Mouse (Mus musculus): Measurements from ENCODE around the gene Slfn1.
"Not testable (repeated sequence)": the region's sequence is repeated elsewhere in the genome, so short reads cannot be mapped to it uniquely, and the experiment has no call there.

The Slfn1 gene

DNA sequence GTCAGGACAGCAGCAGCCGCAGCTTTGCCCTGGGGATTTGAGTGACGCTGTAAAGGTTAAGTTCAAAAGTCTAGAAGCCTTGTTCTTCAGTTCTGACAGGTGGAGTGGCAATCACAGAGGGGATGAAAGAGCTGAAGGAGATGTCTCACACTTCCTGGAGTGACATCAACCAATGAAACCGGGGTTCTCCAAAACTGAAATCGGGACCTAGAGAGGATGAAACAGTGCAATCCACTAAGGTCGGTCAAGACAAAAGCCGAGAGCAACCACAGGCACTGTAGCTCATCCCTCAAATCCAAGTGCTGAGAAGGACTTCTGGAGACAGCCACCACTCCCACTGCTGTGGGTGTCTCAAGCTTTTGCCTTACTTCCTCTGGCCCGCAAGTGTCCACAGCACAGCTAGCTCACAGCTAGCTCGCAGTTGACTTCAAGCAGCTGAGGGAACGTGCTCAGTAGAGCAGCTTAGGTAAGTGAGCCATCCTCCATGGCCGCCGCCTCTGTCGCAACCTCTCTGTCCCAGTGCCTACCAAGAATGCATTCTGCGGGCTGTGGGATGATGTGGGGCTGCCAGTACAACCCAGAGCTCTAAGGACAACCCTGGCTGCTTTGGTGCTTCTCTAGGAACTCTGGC lies at the start of gene Slfn1:
Slfn1 (plus strand) TSS at position 253 of the 631 bp plus-strand sequence.
- in situ Hi-C loops (cut with MboI, MseI), result loop anchor here (5.0 to 10.0 kb wide), 2 partner anchors 41 to 52 kb away; partner anchors contain the start of gene Slfn2

- in situ Hi-C loops (cut with MboI, MseI), result loop anchor here (10.0 kb wide), 1 partner anchor 47 kb away; the partner anchor contains the start of gene Slfn1
Measured at GRCm38 (mm10) chr11:83067982-83068694, 48.5 kb upstream of the Slfn1 start.

GRCm38 (mm10) chr11:83070321-83070970 lies 46.2 kb upstream of the Slfn1 start:
- in situ Hi-C loops (cut with MboI, MseI), result no loop called here

- in situ Hi-C loops (cut with MboI, MseI), result no loop called here
Measured at GRCm38 (mm10) chr11:83077714-83078422, 38.8 kb upstream of the Slfn1 start.

GRCm38 (mm10) chr11:83078423-83079140 lies 38.1 kb upstream of the Slfn1 start:
- in situ Hi-C loops (cut with MboI, MseI), result no loop called here

DNA sequence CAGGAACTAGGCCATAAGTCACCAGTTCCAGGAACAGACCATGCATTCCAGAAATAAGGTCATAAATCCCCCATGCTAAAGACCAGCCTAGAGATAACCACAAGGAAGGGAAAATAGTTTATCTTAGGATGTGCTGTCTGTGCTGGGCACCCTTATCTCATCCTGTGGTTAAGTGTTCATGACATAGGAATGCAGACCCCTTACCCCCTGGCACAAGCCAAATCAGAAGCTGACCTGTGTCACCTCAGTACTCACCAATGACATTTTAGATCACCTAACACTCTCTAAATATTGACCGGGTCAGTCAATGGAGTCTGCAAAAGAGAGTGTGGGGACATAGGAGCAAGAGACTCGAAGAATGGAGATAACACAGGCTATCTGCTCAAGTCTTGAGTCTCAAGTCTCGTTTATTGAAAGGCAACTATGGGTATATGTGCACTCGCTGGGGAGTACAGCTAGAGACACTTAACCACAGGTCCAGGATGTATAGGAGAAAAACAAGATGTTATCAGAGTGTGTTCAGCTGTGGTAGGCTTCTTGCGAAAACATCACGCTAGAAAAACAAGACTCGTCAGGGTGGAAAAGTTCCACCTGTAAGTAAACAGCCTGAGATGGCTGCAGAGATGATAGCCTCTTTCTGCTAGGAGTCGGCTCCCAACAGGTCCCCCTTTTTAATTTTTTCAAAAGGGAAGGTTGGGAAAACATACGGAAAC lies 37.0 kb upstream of the Slfn1 start:
- in situ Hi-C loops (cut with MboI, MseI), result no loop called here

GRCm38 (mm10) chr11:83082741-83083473 lies 33.7 kb upstream of the Slfn1 start:
- in situ Hi-C loops (cut with MboI, MseI), result no loop called here

DNA sequence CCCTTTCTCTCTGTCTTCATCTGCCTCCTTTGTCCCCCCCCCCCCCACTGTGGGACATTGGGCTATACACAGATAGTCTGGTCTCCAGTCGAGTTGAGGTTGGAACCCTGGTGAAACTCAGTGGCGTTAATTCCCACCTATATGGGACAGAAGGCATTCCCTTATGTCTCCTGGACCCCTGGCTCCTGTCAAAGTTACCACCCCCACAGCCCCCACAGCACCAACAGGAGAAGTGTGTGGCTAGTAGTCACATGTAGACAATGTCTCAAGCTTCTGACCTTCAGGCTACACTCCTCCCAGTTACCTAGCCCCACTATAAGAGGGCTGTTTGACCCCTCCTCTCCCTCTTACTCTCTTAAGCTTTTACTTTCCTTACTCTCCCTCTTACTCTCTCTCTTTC lies 32.5 kb upstream of the Slfn1 start:
- in situ Hi-C loops (cut with MboI, MseI), result no loop called here

GRCm38 (mm10) chr11:83084761-83085160 lies 31.9 kb upstream of the Slfn1 start:
- in situ Hi-C loops (cut with MboI, MseI), result no loop called here

- in situ Hi-C loops (cut with MboI, MseI), result loop anchor here (5.0 to 10.0 kb wide), 2 partner anchors 42 to 50 kb away; partner anchors contain the start of gene Slfn2
Measured at GRCm38 (mm10) chr11:83115138-83115537, 1.5 kb upstream of the Slfn1 start.

DNA sequence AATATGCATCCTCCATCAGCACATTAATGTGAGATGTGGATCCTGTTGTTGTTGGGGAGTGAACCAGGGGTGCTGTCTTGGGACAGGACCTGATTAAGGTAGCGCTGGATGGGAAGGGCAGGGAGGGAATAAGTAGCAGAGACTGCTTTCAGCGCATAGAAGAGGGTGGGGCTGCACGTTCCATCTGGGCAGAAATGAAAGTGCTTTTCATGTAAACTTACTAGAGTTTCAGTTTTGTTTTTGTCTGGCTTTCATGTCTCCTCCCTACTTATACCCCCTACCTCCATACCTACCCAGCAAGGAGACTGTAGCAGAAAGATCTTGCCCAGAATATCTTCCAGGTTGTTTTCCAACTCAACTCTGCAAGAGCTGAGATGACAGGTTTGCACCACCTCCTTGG lies 1.4 kb downstream of the Slfn1 start:
- in situ Hi-C loops (cut with MboI, MseI), result loop anchor here (5.0 to 10.0 kb wide), 2 partner anchors 39 to 53 kb away; partner anchors contain the start of gene Slfn2

- in situ Hi-C loops (cut with MboI, MseI), result no loop called here
Measured at GRCm38 (mm10) chr11:83121131-83121685, 4.6 kb downstream of the Slfn1 start.

DNA sequence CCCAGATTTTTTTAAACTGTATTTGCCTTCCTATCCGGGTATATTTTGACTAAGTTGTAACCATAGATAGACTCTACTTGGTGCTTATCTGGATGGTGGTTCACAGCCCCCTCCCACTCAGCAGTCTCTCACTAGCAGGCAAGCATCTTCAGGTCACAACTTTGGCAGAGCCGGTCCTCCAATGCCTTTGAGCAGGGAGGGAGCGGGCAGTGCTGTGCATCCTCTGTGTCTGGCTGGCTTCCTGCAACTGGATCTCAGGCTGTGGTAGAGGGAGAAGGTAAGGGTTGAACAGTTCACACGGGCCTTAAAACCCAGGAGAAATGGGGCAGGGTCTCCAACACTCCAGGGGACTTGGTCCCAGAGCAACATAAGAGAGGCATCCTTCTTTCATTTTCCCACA lies 6.5 kb downstream of the Slfn1 start:
- in situ Hi-C loops (cut with MboI, MseI), result no loop called here

DNA sequence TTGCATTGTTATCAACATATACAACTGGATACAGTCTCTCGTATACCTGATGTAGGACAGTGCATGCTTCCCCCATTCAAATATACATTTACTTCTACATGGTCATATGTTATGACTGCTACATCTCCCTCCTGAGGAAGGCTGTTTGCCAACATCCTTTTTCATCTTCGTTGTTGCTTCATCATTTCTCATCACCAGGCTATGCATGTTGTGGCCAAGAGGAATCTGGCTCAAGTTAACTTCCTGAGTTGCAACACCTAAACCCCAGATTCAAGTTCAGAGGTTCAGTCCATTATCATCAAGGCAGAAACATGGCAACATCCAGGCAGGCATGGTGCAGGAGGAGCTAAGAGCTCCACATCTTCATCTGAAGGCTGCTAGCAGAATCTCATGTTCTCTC lies 8.3 kb downstream of the Slfn1 start:
- in situ Hi-C loops (cut with MboI, MseI), result no loop called here

- in situ Hi-C loops (cut with MboI, MseI), result not testable (repeated sequence)
Measured at GRCm38 (mm10) chr11:83125633-83126032, 9.0 kb downstream of the Slfn1 start.

DNA sequence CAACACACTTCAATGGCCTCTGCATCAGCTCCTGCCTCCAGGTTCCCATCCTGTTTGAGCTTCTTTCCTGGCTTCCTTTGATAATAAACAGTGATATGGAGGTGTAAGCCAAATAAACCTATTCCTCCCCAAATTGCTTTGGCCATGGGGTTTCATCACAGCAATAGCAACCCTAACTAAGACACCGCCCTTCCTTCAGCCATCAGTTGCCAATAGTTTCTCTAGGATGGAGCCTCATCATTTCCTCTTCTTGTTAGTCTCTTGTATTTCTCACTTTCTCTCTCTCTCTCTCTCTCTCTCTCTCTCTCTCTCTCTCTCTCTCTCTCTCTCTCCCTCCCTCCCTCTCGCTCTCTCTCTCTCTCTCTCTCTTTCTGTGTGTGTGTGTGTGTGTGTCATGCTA lies 20.6 kb downstream of the Slfn1 start:
- in situ Hi-C loops (cut with MboI, MseI), result loop anchor here (10.0 kb wide), 1 partner anchor 48 kb away; no protein-coding TSS in a partner anchor

GRCm38 (mm10) chr11:83148939-83149338 lies 32.3 kb downstream of the Slfn1 start:
- in situ Hi-C loops (cut with MboI, MseI), result not testable (repeated sequence)
